Mouse (Mus musculus) 416B (cell line): ENCODE measurements around the gene Smagp.

ENCODE experiments used
- DNase-seq: peaks from one replicate; pipeline ENCODE4 v3.0.0; 2011; ENCODE audit warnings: low read depth

Gene Smagp

GRCm38 (mm10) chr15:100636700-100637501, at the start of gene Smagp:
TSS of gene Smagp (minus strand) at chr15:100636940.
- no peak for DNase-seq

GRCm38 (mm10) chr15:100686434-100686833, 49.7 kb upstream of the Smagp start:
- DNase-seq = no peak

GRCm38 (mm10) chr15:100685849-100686248, 49.1 kb upstream of the Smagp start:
- no peak for DNase-seq

GRCm38 (mm10) chr15:100685255-100685654, 48.5 kb upstream of the Smagp start:
- no peak for DNase-seq

GRCm38 (mm10) chr15:100684450-100684849, 47.7 kb upstream of the Smagp start:
- no peak for DNase-seq

- DNase-seq = peak; percentile 94
These were observed 46.3 kb upstream of the Smagp start for GRCm38 (mm10) chr15:100683041-100683440.

- DNase-seq = no peak
These were observed 45.0 kb upstream of the Smagp start for GRCm38 (mm10) chr15:100681770-100682169.

GRCm38 (mm10) chr15:100680381-100680780, 43.6 kb upstream of the Smagp start:
- DNase-seq = no peak

- no peak for DNase-seq
These were observed 42.3 kb upstream of the Smagp start for GRCm38 (mm10) chr15:100679005-100679404.

GRCm38 (mm10) chr15:100678581-100678980, 41.8 kb upstream of the Smagp start:
- DNase-seq = no peak

GRCm38 (mm10) chr15:100677675-100678074, 40.9 kb upstream of the Smagp start:
- DNase-seq = peak; percentile 29

- peak; percentile 78 for DNase-seq
These were observed 39.8 kb upstream of the Smagp start for GRCm38 (mm10) chr15:100676521-100676920.

- DNase-seq = peak; percentile 52
These were observed 38.7 kb upstream of the Smagp start for GRCm38 (mm10) chr15:100675486-100675885.

- DNase-seq = peak; percentile 82
These were observed 37.8 kb upstream of the Smagp start for GRCm38 (mm10) chr15:100674566-100674965.

GRCm38 (mm10) chr15:100673585-100674391, 37.0 kb upstream of the Smagp start:
- peak; percentile 99 for DNase-seq

- no peak for DNase-seq
These were observed 34.1 kb upstream of the Smagp start for GRCm38 (mm10) chr15:100670833-100671232.

GRCm38 (mm10) chr15:100670004-100670403, 33.3 kb upstream of the Smagp start:
- DNase-seq = peak; percentile 82

- peak; percentile 93 for DNase-seq
These were observed 32.6 kb upstream of the Smagp start, which contains the start of gene Bin2 for GRCm38 (mm10) chr15:100669337-100669736. TSS of gene Bin2 (minus strand) at chr15:100669553.

- DNase-seq = peak; percentile 59
These were observed 31.3 kb upstream of the Smagp start for GRCm38 (mm10) chr15:100667871-100668545.

- no peak for DNase-seq
These were observed 30.7 kb upstream of the Smagp start for GRCm38 (mm10) chr15:100667420-100667819.

GRCm38 (mm10) chr15:100666851-100667250, 30.1 kb upstream of the Smagp start:
- no peak for DNase-seq

- DNase-seq = peak; percentile 93
These were observed 29.5 kb upstream of the Smagp start for GRCm38 (mm10) chr15:100666219-100666696.
